Mouse (Mus musculus) MEL (cell line): ENCODE results near the gene Ugt1a6b.

Experiments
- ETS1 ChIP-seq: IDR thresholded peaks from 2 replicates; pipeline ENCODE4 v1.6.1; 2012; ENCODE audit warnings: low read depth, mild to moderate bottlenecking, inconsistent platforms, low read length, improper control_type of control experiment, moderate library complexity
- GABPA ChIP-seq: IDR thresholded peaks from 2 replicates; pipeline ENCODE4 v1.6.1; 2012; ENCODE audit warnings: low read depth, mild to moderate bottlenecking, inconsistent platforms, low read length, improper control_type of control experiment, moderate library complexity
- MYC ChIP-seq: IDR thresholded peaks from 2 replicates; pipeline ENCODE4 v1.6.1; 2011; ENCODE audit warnings: low read depth, mild to moderate bottlenecking, low read length, improper control_type of control experiment, moderate library complexity
- POLR2A ChIP-seq, 2 experiments: IDR thresholded peaks; 2 replicates each; pipeline ENCODE4 v1.6.1; 2011 to 2012; ENCODE audit warnings: low read length in 2 of 2, mild to moderate bottlenecking in 2 of 2, control low read depth in 1 of 2, improper control_type of control experiment in 1 of 2, low read depth in 1 of 2, moderate library complexity in 1 of 2; ENCODE audit not compliant: control insufficient read depth in 1 of 2, insufficient read depth in 1 of 2, poor library complexity in 1 of 2
- SIN3A ChIP-seq: IDR thresholded peaks from 2 replicates; pipeline ENCODE4 v1.6.1; 2012; ENCODE audit warnings: low read length, improper control_type of control experiment, inconsistent platforms
- TCF12 ChIP-seq: IDR thresholded peaks from 2 replicates; pipeline ENCODE4 v1.6.1; 2014; ENCODE audit warnings: low read depth, mild to moderate bottlenecking, inconsistent platforms, low read length, improper control_type of control experiment, moderate library complexity
- USF1 ChIP-seq: IDR thresholded peaks from 2 replicates; pipeline ENCODE4 v1.6.1; 2014; ENCODE audit warnings: low read depth, mild to moderate bottlenecking, inconsistent platforms, low read length, improper control_type of control experiment, moderate library complexity

DNA sequence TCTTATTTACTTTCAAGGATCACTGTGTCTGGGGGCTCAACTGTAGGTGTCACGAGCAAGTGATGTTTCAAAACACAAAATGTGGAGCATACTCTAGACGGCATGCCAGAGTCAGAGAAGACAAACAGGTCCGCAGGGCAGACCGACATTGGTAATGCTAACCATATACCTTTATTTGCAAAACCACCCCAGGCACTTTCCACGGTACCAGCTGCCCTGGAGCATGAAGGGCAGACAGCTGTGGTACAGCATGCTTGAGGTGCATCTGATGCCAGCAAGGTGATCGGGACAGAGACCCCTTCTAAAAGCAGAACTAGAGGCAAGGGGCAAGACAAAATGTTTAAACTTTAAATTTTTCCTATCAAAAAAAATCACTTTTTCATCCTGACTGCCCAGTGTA is 159.9 kb downstream of the Ugt1a6b start:
- TF ChIP-seq MYC (no peak), USF1 (no peak), ETS1 (no peak), SIN3A (no peak), TCF12 (no peak), POLR2A (IDR thresholded peaks at IDR 0.05; ENCODE audit: control insufficient read depth in 1 of 2, insufficient read depth in 1 of 2, low read depth in 1 of 2, low read length in 2 of 2, poor library complexity in 1 of 2) (no peak), GABPA (no peak)
